Mouse (Mus musculus): ENCODE data around the gene Tmem51.

DNA sequence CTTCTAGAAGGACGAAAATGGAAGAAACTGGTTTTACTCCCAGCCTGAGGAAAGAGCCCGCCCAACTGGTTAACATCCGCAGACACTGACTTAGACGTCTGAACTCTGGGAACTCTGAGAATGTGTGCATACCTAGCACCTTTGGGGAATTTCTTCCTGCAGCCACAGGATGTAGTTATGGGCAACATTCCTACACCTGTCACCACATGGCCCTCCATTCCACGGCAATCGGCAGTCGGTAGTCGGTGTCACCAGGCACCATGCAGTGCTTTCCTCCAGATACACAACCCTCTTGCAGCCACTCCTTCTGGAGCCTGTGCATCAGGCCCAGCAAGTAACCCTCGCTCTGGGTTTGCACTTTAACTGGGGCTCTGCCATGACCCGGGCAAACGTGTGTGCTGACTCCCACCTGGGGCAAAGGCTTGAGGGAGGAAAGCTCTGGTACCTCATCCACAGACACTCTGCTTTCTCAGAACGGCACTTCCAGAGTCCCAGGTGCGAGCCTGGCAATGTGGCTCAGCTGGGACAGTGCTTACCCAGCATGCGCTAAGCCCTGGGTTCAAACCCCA lies 38.4 kb downstream of the Tmem51 start:
- TF ChIP-seq CTCF (conservative IDR thresholded peaks at IDR 0.05 in 1 of 2, IDR thresholded peaks at IDR 0.05 in 1 of 2; ENCODE audit: low read depth in 2 of 2, low read length in 2 of 2) (no peak), SIN3A (IDR thresholded peaks at IDR 0.05; ENCODE audit: low read length) (no peak), NRF1 (IDR thresholded peaks at IDR 0.05; ENCODE audit: low read depth, low read length) (no peak), ETS1 (conservative IDR thresholded peaks at IDR 0.05; ENCODE audit: low read depth, low read length) (no peak), MXI1 (IDR thresholded peaks at IDR 0.05; ENCODE audit: low read depth, low read length) (no peak), BHLHE40 (IDR thresholded peaks at IDR 0.05; ENCODE audit: low read depth, low read length) (no peak), CHD1 (IDR thresholded peaks at IDR 0.05; ENCODE audit: low read depth, low read length) (no peak), CHD2 (IDR thresholded peaks at IDR 0.05; ENCODE audit: low read length) (no peak), MAX (IDR thresholded peaks at IDR 0.05; ENCODE audit: low read length) (no peak), JUN (IDR thresholded peaks at IDR 0.05; ENCODE audit: insufficient read depth, low read depth, low read length) (no peak)

Data from CH12.LX (cell line).